Mouse (Mus musculus) embryonic fibroblast, embryonic 13.5 days (primary cell): ENCODE results near the gene Gcdh.

Experiments
- CTCF ChIP-seq: IDR thresholded peaks from 2 replicates; pipeline ENCODE4 v1.5.1; 2011; ENCODE audit warnings: mild to moderate bottlenecking, control low read depth, low read length, moderate library complexity, borderline replicate concordance; ENCODE audit not compliant: insufficient read depth
- POLR2A ChIP-seq: IDR thresholded peaks from 2 replicates; pipeline ENCODE4 v1.6.1; 2011; ENCODE audit warnings: low read depth, mild to moderate bottlenecking, control low read depth, low read length, moderate library complexity

DNA sequence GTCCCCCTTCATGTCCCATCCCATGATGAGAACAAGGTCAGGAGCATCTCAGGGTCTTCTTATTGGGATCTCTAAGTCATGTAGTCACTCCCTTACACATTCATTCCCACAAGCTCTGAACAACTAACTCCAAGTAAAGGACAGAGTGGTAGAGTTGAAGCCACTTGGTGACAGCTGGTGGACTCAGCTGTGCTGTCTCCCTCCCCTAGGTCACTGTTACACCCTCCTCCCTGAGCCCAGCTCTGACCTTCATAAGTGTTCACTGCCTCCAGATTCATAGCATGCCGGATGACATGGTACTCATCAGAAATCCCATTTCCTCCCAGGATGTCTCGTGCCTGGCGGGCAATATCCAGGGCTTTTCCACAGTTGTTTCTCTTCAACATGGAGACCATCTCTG is 5.4 kb downstream of the Gcdh start:
- TF ChIP-seq CTCF (no peak), POLR2A (no peak)
